Mouse (Mus musculus) ES-E14 (cell line): ENCODE measurements around the gene Phf21a.

Experiments
- CHD2 ChIP-seq: IDR thresholded peaks from 2 replicates; pipeline ENCODE4 v1.6.1; 2014; ENCODE audit warnings: mild to moderate bottlenecking, low read depth, low read length, inconsistent platforms
- HCFC1 ChIP-seq: IDR thresholded peaks from 2 replicates; pipeline ENCODE4 v1.6.1; 2012; ENCODE audit warnings: low read length, inconsistent platforms, borderline replicate concordance; ENCODE audit not compliant: insufficient read depth

GRCm38 (mm10) chr2:92405687-92406086 is 312.8 kb downstream of the Phf21a start:
- TF ChIP-seq CHD2 (no peak), HCFC1 (no peak)
